Mouse (Mus musculus) adrenal gland (tissue): Measurements from ENCODE around the gene 2210011C24Rik.

Experiments
- intact Hi-C: fragments of 180-260 bp; cut with DNase I; formaldehyde crosslinking; loops from one replicate; pipeline ENCODE4 v1.15.1; 2025
- microRNA-seq, 2 experiments: library from miRNA; unstranded; fragments of <30 nt; microRNA quantifications; one replicate each; pipeline ENCODE4; 2019

Gene 2210011C24Rik

DNA sequence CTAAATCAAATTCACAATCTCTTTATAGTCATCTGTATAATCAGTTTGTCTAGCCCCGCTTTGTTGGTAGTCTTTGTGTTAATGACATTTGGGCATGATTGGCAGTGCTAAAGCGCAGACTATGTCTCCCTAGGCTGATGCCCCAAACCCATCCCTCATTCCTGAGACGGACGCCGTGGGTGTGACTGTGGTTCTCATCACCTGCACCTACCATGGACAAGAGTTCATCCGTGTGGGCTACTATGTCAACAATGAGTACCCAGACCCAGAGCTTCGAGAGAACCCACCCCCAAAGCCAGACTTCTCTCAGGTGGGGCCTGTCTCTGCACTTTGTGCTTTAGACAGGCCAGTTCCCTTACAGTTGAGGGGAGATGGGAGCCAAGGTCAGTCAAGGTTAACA lies 44.3 kb downstream of the 2210011C24Rik start:
- intact Hi-C loops: no loop called here

DNA sequence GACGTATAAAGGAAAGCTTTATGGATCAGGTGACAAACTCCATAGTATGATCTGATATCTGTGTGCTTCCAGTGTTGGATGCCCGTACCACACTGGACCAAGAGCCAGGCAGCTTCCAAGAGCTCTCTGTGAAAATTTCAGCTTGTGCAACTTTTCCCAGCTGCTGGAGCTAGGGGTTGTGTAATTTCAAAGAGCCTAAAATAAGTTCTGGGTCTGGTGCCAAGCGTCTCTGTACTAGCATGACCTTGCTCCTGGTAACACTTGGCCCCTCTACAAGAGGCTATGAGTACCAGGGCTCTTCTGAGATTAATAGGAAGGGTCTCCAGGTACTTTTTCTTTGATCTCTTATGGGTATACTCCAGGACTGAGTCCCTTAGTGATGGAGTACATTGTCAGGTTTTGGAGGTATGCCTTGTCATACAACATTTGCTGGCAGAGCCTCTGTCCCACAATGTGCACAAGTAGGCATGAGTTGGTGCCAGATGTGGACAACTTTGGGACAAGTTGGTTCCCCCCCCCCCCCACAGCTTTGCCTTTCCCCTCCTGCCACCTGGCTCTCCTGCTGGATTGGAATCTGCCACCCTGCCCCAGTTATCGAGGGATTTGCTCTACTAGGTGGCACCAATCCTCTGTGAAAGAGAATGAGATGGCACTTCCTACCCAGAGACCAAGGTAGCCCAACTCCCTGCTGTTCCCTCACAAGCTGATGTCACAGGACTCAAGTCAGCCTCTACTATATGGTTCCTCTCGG lies 47.8 kb downstream of the 2210011C24Rik start:
- intact Hi-C loops: no loop called here

Small RNA genes within 50 kb of the gene (microRNA-seq; reads per million reads assigned to microRNA genes)
- gene Mir1199 (0.34 to 1.6 reads per million in 2 experiments), gene Mir8111 (6.0 to 7.9 reads per million in 2 experiments)
